Mouse (Mus musculus): ENCODE results near the gene Dusp11. TPM values are rescaled to one million over a fixed set of nuclear protein-coding genes. Genes with fewer than 3 reads are reported as not detected.
"Not testable (repeated sequence)": the region's sequence is repeated elsewhere in the genome, so short reads cannot be mapped to it uniquely, and the experiment has no call there.

Dusp11 gene
- 44.3 and 52.3 TPM in 2 replicates for total RNA-seq (2017)

DNA sequence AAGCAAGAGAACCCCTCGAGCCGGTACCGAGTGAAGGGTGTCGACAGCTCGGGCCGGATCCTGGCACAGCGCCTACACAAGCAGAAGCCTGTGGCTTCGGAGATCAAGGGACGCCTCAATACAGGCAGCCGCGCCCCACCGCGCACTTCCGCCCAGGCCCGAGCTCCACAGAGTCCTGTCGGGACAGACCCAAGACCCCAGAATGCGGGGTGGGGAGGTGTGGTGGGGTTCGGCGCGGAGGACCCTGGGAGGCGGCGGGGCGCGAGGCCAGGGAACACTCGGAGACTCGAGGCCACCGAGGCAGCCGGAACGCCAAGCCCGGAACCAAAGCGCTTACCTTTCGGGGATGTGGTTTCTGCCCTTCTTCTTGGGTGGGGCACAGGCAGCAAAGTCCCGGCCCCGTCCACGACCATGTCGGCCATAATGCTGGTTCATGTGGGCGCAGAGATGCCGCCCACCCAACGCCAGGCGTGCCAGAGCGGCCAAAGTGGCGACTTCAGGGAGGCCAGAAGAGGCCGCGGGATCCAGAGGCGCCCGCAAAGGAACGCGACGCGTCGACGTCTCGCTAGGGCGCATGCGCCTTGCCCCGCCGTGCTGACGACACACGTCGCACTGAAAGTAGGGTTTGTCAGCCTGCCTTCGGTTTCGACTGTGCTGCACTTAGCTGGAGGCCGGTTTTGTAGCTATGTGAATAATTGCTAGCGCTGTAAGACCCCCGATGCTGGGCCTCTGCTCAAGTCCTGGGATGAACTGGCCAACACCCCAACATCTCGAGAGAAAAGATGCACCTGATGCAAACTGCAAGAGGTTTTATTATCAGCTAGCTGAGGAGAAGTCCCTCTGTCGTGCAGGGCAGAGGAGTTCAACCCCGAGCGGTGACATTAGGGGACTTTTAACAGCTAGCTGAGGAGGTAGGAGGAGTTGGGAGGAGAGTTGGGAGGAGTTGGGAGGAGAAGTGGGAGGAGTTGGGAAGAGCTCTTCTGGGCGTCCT, at the start of gene Dusp11:
TSS of gene Dusp11 (minus strand) at position 567 of the 991 bp plus-strand sequence.
- ATAC-seq (replicated peaks in 1 of 2; ENCODE audit: insufficient read depth in 1 of 2, low FRiP score in 2 of 2, low TSS enrichment in 1 of 2, low read depth in 1 of 2, poor library complexity in 2 of 2, severe bottlenecking in 2 of 2), result peak; percentile 92 to 94

DNA sequence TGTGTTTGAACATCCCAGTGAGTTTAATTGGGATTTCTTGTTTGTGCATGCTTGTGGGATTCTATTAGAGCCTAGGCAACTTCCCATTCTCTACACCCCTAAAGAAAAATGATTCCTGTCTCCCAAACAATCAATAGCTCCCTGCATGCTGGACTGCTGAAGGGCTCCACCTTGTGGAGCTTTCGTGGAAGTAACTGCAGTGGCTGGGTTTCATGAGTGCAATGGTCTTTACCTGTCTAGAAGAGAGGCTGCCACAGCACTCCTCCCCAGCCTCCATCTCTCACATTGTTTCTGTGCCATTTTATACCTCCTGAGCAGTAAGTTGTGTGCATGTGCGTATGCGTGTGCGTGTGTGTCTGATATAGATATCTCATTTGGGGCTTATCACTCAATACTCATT, 48.5 kb upstream of the Dusp11 start:
- ATAC-seq (replicated peaks in 1 of 2; ENCODE audit: insufficient read depth in 1 of 2, low FRiP score in 2 of 2, low TSS enrichment in 1 of 2, low read depth in 1 of 2, poor library complexity in 2 of 2, severe bottlenecking in 2 of 2), result peak; percentile 43 to 49; a peak in 1 of 4 replicates

DNA sequence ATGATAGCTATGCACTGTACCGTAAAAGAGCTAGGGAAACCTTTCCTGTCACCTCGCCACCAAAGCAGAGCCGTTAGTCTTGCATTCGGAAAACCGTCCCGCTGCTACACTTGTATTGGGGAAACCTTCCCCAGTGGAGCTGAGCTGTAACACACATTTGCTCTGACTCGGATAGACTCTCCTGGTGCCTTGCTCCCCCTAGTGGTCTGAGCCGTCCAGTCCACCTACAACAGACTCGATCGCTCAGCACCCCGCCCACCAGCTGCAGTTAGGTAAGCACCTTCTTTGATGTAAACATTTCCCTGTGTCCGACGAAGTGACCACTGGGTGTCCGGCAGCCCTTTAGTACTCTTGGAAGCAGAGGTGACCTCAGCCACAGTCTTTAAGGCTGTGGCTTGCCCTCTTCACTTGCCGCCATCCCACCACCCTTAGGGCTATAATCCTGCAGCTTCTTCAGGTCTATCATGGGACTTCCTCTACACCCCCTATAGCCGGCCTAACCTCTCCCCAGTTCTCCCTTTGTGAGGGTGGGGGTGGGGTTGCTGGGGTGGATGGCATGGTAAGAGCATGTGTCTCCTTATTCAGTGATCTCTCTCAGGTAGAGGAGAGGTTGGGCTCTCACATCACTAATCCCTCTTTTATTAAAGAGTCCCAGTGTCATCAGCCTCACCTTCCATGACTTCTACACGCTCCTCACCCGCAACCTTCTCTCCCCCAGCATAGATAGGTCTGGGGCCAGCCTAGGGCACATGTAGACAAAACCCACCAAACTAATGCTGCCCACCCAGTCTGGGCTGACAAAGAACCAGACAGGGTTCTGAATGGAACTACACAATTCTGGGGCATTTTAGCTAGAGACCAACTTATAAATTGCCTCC, 43.0 kb upstream of the Dusp11 start:
- ATAC-seq (replicated peaks in 1 of 2; ENCODE audit: insufficient read depth in 1 of 2, low FRiP score in 2 of 2, low TSS enrichment in 1 of 2, low read depth in 1 of 2, poor library complexity in 2 of 2, severe bottlenecking in 2 of 2), result peak; percentile 98 to 100

DNA sequence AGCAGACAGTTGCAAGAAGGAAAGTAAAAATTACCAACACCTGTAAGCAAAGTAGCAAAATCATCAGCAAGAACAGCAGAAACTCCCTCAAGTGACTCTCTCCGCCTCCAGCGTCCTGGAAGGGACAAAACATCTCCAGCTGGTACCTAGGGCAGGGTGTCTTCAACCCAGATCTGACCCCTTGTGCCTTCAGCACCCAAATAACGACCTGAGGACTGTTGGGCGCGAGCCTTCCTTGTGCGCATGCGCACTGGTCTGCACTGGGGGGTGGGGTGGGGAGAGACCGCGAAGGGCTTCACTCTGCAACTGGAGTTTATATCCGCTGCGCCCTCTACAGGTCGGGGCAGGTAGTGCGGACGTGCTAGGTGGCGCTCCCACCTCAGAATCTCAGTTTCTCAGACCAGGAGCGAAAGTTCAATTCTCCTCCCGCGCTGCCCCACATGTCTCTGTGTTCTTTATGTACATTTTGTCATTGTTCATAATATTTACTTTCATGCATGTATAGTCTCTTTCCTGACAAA, 42.0 kb upstream of the Dusp11 start:
- ATAC-seq (replicated peaks in 1 of 2; ENCODE audit: insufficient read depth in 1 of 2, low FRiP score in 2 of 2, low TSS enrichment in 1 of 2, low read depth in 1 of 2, poor library complexity in 2 of 2, severe bottlenecking in 2 of 2), result no peak

DNA sequence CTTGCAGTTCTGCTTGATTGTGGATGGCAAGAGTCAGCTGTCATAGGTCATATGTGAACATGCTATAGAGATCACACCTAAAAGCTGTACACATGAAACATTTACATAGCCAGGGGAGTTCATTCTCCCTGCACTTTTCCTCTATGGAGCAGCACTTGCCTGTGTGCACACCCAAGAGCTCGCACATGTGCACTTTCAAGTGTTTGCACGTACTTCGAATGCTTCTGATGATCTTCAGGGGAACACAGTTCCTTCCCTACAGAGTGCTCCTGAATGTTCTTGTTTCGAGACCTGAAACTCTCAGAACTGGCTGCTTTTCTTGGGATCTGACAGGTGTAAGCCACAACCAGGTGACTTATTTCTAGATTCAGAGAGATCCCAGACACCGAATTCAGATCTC, 29.3 kb upstream of the Dusp11 start:
- not testable (repeated sequence) for ATAC-seq (replicated peaks in 1 of 2; ENCODE audit: insufficient read depth in 1 of 2, low FRiP score in 2 of 2, low TSS enrichment in 1 of 2, low read depth in 1 of 2, poor library complexity in 2 of 2, severe bottlenecking in 2 of 2)

DNA sequence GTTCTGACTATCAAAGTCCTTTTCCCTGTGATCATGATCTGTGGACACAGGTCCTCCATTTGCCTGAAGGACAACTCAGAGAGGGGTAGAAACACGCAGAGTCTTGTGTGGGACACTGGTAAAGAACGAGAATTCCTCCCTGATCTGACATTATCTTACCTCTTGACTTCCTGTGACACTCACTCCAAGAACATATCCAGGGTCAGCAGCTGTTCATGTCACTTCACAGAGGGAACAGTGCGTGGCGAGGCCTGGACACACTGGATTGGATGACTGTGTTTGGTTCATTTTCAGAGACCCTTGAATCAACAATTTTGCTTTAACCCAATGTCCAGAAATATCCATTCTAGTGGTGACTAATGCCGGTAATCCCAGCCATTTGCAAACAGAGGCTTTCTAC, 28.1 kb upstream of the Dusp11 start:
- not testable (repeated sequence) for ATAC-seq (replicated peaks in 1 of 2; ENCODE audit: insufficient read depth in 1 of 2, low FRiP score in 2 of 2, low TSS enrichment in 1 of 2, low read depth in 1 of 2, poor library complexity in 2 of 2, severe bottlenecking in 2 of 2)

DNA sequence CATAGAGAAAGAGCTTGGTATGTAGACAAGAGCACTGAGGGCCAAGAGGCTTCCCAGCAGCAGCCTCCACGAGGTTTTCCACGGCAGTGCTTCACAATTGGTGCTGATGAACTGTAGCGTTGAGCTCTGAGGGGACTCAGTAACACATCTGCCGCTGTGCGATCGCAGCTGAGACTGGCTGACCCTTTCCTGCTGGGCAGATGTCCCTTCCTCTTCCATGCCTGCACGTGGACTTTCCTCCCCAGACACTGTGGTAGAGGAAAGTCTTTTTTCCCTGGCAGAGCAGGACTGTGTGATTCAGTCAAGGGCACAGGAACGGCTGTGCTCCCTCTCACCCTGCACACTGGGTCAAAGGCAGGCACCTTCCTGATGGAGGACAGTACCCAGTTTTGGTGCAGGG, 22.9 kb upstream of the Dusp11 start:
- no peak for ATAC-seq (replicated peaks in 1 of 2; ENCODE audit: insufficient read depth in 1 of 2, low FRiP score in 2 of 2, low TSS enrichment in 1 of 2, low read depth in 1 of 2, poor library complexity in 2 of 2, severe bottlenecking in 2 of 2)

DNA sequence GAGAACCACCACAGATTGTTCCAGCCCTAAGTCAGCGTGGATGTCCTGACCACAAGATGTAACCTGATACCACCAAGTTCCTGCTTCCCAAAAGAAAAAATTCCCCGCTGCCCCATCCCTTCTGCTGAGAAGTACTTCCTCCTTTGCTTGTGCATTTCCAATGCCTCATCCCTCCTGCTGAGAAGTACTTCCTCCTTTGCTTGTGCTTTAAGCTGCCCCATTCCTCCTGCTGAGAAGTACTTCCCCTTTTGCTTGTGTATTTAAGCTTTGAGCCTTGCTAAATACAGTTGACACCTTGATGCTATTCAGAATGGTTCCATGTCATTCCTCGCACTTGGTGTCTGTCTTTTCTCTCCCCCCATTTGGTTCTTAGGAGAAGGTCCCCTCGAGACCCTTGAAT, 17.3 kb upstream of the Dusp11 start:
- not testable (repeated sequence) for ATAC-seq (replicated peaks in 1 of 2; ENCODE audit: insufficient read depth in 1 of 2, low FRiP score in 2 of 2, low TSS enrichment in 1 of 2, low read depth in 1 of 2, poor library complexity in 2 of 2, severe bottlenecking in 2 of 2)

DNA sequence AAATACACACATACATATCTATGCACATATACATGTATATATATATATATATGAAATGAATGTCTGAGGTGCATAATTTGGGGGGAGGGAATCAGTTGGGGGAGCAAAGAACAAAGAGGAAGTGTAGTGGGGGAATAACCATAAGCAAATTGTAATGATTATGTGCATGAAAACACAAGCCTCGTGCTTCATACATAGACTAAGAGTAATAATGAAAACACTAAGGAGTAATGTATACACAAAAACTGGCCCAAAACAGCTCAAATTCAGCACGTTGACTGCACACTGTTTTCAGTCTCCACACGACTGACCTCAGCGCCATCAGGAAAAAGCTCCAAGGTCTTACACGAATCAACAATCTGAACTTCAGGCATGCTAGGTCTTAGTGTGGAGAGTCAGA, 14.8 kb upstream of the Dusp11 start:
- ATAC-seq (replicated peaks in 1 of 2; ENCODE audit: insufficient read depth in 1 of 2, low FRiP score in 2 of 2, low TSS enrichment in 1 of 2, low read depth in 1 of 2, poor library complexity in 2 of 2, severe bottlenecking in 2 of 2), result no peak

DNA sequence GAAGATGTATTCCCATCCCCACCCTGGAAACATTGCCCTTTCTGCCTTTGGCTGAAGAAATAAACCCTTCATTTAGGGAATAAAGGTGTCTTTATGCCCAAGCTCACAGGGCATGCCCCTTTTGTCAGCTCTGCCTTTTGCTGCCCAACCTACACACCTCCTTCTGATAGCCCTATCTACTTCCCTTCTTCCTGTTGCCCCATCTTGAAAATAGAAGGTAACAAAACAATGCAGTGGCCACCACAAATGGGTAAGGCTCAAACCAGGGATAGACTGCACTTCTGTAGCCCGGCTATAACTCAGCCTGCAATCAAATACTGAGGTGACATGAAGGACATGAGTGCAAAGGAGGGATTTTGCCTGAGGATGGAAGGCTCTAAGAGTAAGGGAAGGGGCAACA, 14.3 kb upstream of the Dusp11 start:
- no peak for ATAC-seq (replicated peaks in 1 of 2; ENCODE audit: insufficient read depth in 1 of 2, low FRiP score in 2 of 2, low TSS enrichment in 1 of 2, low read depth in 1 of 2, poor library complexity in 2 of 2, severe bottlenecking in 2 of 2)

DNA sequence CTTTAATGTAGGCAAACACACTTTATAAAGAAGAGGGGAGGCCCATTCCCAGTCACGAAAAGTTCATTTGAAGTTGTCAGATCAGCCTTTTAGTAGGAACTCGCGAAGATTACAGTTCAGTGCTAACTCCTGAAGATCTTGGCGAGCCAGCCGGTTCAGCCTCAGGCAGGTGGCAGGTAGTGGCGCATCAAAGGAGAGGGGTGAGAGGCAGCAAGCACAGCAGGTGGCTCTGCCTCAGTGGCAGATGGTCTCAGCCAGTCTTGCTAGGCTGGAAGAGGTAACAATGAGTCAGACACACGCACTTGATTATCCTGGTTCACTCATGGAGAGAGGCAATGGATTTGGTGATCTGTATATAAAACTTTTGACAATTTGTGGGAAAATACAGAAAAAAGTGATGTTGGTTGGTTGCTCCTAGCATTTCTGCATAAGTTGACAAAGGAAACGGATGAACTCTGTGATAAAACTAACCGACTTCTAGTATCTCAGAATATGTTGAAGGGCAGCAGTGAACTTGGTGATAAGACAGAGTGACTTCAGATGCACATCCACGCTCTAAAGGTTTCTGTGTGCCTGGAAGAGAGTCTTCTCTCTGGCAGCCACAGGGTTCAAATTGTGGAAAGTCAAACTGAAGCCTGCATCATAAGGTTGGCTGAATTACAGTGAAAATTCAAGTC, 13.6 kb upstream of the Dusp11 start:
- no peak for ATAC-seq (replicated peaks in 1 of 2; ENCODE audit: insufficient read depth in 1 of 2, low FRiP score in 2 of 2, low TSS enrichment in 1 of 2, low read depth in 1 of 2, poor library complexity in 2 of 2, severe bottlenecking in 2 of 2)

DNA sequence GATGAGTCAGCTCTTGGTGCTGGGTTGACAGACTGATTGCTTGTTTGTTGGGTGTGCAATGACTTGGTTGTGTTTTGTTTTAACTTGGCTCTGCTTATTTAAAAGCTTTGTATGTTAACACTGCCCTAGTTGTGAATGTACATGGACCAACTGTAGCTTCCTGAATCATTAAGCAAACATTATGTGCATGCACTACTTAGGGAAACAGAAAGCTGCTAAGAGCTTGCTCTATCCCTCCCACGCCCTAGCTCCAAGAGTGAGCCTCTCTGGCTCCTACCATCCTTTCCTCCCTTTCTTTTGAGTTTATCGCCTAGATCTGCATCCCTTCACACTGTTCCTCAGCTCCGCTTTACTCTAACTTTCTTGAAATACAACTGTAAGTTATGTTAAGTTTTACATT, 11.9 kb upstream of the Dusp11 start:
- ATAC-seq (replicated peaks in 1 of 2; ENCODE audit: insufficient read depth in 1 of 2, low FRiP score in 2 of 2, low TSS enrichment in 1 of 2, low read depth in 1 of 2, poor library complexity in 2 of 2, severe bottlenecking in 2 of 2), result no peak

DNA sequence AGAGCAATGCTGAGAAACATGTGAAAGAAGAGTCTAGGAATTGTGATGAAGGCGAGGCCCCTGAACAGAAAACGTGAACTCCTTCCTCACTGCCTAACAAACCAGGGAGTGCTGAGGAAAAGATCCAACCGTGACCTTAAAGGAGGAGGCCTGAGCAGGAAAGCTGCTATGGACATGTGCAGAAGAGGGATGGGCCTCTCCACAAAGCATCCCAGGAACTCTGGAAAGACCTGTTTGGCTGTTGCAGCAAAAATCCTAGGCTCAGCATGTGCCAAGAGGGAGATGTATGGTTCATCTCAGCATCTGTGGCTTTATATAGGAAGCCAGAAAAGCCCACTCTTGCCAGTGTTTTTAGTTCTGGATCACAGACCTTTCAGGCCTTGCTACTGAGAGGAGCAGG, 11.2 kb upstream of the Dusp11 start:
- ATAC-seq (replicated peaks in 1 of 2; ENCODE audit: insufficient read depth in 1 of 2, low FRiP score in 2 of 2, low TSS enrichment in 1 of 2, low read depth in 1 of 2, poor library complexity in 2 of 2, severe bottlenecking in 2 of 2), result no peak

DNA sequence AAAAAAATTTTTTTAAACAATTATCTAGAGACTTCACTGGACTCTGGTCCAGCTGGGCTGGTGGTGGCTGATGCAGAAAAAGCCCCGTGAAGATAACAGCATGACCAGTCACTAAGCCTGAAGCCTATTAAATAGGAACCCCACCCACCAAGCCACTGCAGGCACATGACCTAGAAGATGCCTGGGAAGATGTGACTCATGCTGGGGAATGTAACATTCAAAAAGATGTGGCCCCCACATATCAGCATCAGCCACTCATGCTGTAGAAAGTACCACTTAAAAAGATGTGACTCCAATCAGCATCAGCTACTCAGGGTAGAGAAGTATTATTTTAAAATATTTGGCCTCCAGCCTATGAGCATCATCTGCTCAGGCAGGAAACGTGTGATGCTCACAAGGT, 8.4 kb upstream of the Dusp11 start:
- ATAC-seq (replicated peaks in 1 of 2; ENCODE audit: insufficient read depth in 1 of 2, low FRiP score in 2 of 2, low TSS enrichment in 1 of 2, low read depth in 1 of 2, poor library complexity in 2 of 2, severe bottlenecking in 2 of 2), result no peak

DNA sequence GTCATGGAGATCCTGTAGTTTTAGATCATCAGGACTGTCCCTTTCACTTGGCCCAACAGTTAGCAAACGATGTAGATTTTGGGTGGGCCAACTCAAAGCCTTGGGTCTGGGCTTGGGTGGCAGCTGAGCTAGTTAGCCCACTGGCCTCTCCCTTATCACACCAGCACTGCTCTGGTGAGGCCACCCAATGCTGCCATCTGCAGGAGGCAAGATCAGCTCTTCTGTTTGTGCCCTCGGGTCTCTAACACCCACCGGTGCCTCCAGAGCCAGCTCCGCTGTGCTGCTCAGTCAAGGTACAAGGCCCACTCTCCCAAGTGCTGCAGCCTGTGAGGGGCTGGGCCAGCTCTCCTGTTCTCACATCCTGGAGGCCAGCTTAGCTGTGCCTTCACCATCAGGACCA, 5.2 kb upstream of the Dusp11 start:
- no peak for ATAC-seq (replicated peaks in 1 of 2; ENCODE audit: insufficient read depth in 1 of 2, low FRiP score in 2 of 2, low TSS enrichment in 1 of 2, low read depth in 1 of 2, poor library complexity in 2 of 2, severe bottlenecking in 2 of 2)

DNA sequence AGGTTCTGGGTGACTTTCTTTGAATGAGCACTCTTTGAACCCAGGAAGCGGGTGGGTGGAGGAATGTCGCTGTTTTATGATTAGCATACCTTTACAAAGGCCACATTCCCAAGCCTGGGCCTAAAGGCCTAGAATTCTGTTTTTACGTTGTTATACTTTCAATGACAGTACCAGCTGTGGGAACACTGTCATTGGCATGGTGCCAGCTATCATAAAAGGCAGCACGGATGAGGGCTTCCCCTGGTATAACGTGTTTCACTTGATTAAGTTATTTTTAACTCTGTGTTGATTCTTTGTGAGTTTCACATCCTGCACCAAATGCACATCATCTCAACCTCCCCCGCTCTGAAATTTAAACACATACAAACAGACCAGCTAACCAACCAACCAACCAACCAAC, 4.6 kb upstream of the Dusp11 start:
- ATAC-seq (replicated peaks in 1 of 2; ENCODE audit: insufficient read depth in 1 of 2, low FRiP score in 2 of 2, low TSS enrichment in 1 of 2, low read depth in 1 of 2, poor library complexity in 2 of 2, severe bottlenecking in 2 of 2), result not testable (repeated sequence)

DNA sequence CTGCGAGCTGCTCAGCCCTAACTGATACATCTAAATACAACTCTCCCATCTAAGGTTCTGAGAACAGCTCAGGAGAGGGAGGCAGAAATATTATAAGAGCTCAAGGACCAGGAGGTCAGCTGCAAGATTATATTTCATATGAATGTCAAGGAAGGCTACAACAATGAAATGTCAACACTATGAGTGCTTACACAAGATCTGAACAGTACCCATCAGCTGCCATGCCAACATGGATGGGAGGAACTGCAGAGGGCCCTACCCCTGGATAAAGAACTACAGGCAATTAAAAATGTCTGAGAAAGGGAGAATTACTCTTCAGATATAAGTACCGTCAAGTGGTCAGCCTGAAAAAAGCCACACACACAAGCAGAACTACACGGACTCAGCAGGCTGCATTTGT, 3.9 kb downstream of the Dusp11 start:
- ATAC-seq (replicated peaks in 1 of 2; ENCODE audit: insufficient read depth in 1 of 2, low FRiP score in 2 of 2, low TSS enrichment in 1 of 2, low read depth in 1 of 2, poor library complexity in 2 of 2, severe bottlenecking in 2 of 2), result no peak
